Mouse (Mus musculus): ENCODE results near the gene Gm20388.

DNA sequence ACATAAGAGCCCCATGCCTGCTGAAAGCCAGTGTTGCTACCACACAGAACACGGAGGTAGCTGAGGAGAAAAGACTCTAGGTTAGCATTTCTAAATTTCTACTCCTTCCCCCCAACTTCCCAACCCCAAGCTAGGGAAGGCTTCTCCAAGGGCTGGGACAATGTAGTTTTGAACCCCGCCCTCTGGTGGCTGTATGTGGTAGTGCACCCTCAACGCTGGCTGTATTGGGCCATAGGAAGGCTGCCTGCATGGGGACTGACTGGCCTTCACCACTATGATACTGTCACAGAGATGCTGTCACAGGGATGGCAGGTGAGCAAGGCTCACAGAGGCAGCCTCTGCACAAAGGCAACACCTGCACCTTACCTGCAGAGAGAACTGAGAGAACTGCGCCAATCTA, 161.0 kb downstream of the Gm20388 start:
- TF ChIP-seq GATA1 (IDR thresholded peaks at IDR 0.05; ENCODE audit: low read length) (no peak), TAL1 (IDR thresholded peaks at IDR 0.05; ENCODE audit: low read length) (no peak)

Data from erythroblast, embryonic 14.5 days (primary cell).